In the genomic region with DNA sequence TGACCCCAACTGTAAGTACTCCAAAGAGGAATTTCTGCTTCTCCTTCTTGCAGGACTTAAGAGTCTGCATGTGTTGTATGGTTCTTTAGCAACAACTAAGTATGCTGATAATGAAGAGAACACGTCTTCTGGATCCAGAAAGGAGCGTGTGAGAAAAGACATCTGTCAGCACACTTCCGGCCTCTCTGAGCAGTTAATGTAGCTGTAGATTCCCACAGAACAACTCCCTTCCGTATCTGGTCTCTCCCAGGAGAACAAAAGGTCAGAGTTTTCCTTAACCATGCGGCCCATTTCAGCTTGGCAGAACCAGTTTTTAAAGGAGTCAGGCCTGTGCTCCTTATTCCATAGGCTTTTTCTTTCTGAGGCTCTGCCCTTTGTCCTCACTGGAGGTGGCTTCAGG, we compare ENCODE assay signal across 15 mouse cellular contexts.
DNase-seq lines count a peak whose midpoint lies in the region; ATAC-seq and TF ChIP-seq lines count a peak whose summit lies in the region.
"Had no signal": no experiment of that assay in that cellular context is flagged by ENCODE, and none has a peak within 500 bp of the region (broad histone marks: within the 10 kb centered on the region; RNA-seq: fewer than 3 reads in every experiment).

No protein-coding gene starts in this region.

- no peak for DNase-seq in gastrocnemius, adult 2 months
- no peak for DNase-seq in gastrocnemius, postnatal 4 days (ENCODE audit: low spot score in 2 of 2)
- DNase-seq in heart, postnatal 10 days, result peak; percentile 73 to 78
- peak; percentile 71 for DNase-seq in kidney, postnatal 10 days
- DNase-seq in layer of hippocampus, adult 9-10 months (ENCODE audit: low spot score), result no peak
- DNase-seq in adrenal gland, postnatal 14 days, result no peak
- no peak for DNase-seq in frontal cortex, postnatal 14 days (ENCODE audit: low spot score in 2 of 2)
- DNase-seq: cerebellum, postnatal 25 days; gastrocnemius, postnatal 14 days; thymus, adult 18-20 months had no signal

- peak overlapping the region; percentile 60 for H3K27ac ChIP-seq in gastrocnemius, adult 2 months
- peak overlapping the region; percentile 26; the same call in 1 of the 2 replicates for H3K27ac ChIP-seq in stomach, embryonic 16.5 days (ENCODE audit: low read length)
- H3K27ac ChIP-seq: forebrain, embryonic 13.5 days; limb, embryonic 13.5 days; macrophage had no signal

- H3K9ac ChIP-seq in stomach, embryonic 16.5 days (ENCODE audit: low read length), result no peak overlapping the region
- H3K9ac ChIP-seq: forebrain, embryonic 13.5 days; limb, embryonic 13.5 days had no signal

- no peak for TF ChIP-seq CTCF in gastrocnemius, adult 2 months (IDR thresholded peaks at IDR 0.05)

- no peak overlapping the region for H3K4me3 ChIP-seq in gastrocnemius, adult 2 months
- H3K4me3 ChIP-seq in stomach, embryonic 16.5 days (replicated peaks; ENCODE audit: low read length), result no peak overlapping the region
- H3K4me3 ChIP-seq: forebrain, embryonic 13.5 days; limb, embryonic 13.5 days had no signal

- no peaks in the 10 kb centered on the region; the same call in 1 of the 2 replicates for H3K9me3 ChIP-seq in stomach, embryonic 16.5 days (replicated peaks; ENCODE audit: control insufficient read depth, low read length)
- H3K9me3 ChIP-seq: forebrain, embryonic 13.5 days; limb, embryonic 13.5 days had no signal

- H3K27me3 ChIP-seq in stomach, embryonic 16.5 days (ENCODE audit: control insufficient read depth, insufficient read depth, low read length), result no peaks in the 10 kb centered on the region
- H3K27me3 ChIP-seq: forebrain, embryonic 13.5 days; limb, embryonic 13.5 days had no signal

- H3K36me3 ChIP-seq in stomach, embryonic 16.5 days (ENCODE audit: control insufficient read depth, insufficient read depth, low read length), result no peaks in the 10 kb centered on the region
- H3K36me3 ChIP-seq: limb, embryonic 13.5 days had no signal

- intact Hi-C loops in gastrocnemius, adult 2 months (cut with DNase I), result no loop called here
- intact Hi-C loops in heart, postnatal 10 days (cut with DNase I), result no loop called here

- ATAC-seq in stomach, embryonic 16.5 days (ENCODE audit: insufficient read depth, low FRiP score), result peak; percentile 47; the same call in 1 of the 2 replicates
- ATAC-seq: forebrain, embryonic 13.5 days; hindbrain, embryonic 16.5 days had no signal

- H3K4me2 ChIP-seq in stomach, embryonic 16.5 days (ENCODE audit: low read depth, low read length), result no peak overlapping the region
- H3K4me2 ChIP-seq: forebrain, embryonic 13.5 days; limb, embryonic 13.5 days had no signal

- H3K4me1 ChIP-seq in stomach, embryonic 16.5 days (ENCODE audit: control insufficient read depth, insufficient read depth, low read length), result peaks cover 5% of the 10 kb centered on the region
- H3K4me1 ChIP-seq: forebrain, embryonic 13.5 days had no signal

- 64% methylated on average over 5 of the region's 5 CpGs for WGBS in stomach, embryonic 16.5 days

Comparison
In these comparisons a context has a peak if more than half of its experiments do, and no peak if none do; other contexts are left out.
1. DNase-seq: peak in heart, postnatal 10 days (2 of 2) and kidney, postnatal 10 days (single experiment); none in gastrocnemius, adult 2 months (single experiment), gastrocnemius, postnatal 4 days (0 of 2), layer of hippocampus, adult 9-10 months (single experiment), adrenal gland, postnatal 14 days (single experiment) and frontal cortex, postnatal 14 days (0 of 2).